Mouse (Mus musculus) liver, adult 2 months (tissue): ENCODE results near the gene Lsg1. TPM values are rescaled to one million over a fixed set of nuclear protein-coding genes. Genes with fewer than 3 reads are reported as not detected.
A peak's percentile ranks its signal among the peaks of the same experiment; 100 is the strongest.

Experiments used
- DNase-seq: peaks from one replicate; pipeline ENCODE4 v3.0.0-alpha.2; 2011; ENCODE audit warnings: low read depth, low spot score; ENCODE audit errors: extremely low read depth
- H3K27ac ChIP-seq: fragments of 200-500 bp; replicated peaks from 2 replicates; pipeline ENCODE4 v1.5.1; 2012; ENCODE audit warnings: low read depth, mild to moderate bottlenecking, control low read depth, inconsistent platforms, low read length; ENCODE audit not compliant: insufficient read depth
- H3K27me3 ChIP-seq: fragments of 200-500 bp; 2 replicates; pipeline ENCODE4 v1.6.1; 2012; ENCODE audit warnings: mild to moderate bottlenecking, moderate library complexity, low read length, inconsistent platforms; ENCODE audit not compliant: control insufficient read depth, insufficient read depth
- H3K36me3 ChIP-seq: fragments of 200-500 bp; 2 replicates; pipeline ENCODE4 v1.6.1; 2012; ENCODE audit warnings: low read length, inconsistent platforms; ENCODE audit not compliant: control insufficient read depth, insufficient read depth
- H3K4me1 ChIP-seq: fragments of 200-500 bp; 2 replicates; pipeline ENCODE4 v1.6.1; 2011; ENCODE audit warnings: low read length; ENCODE audit not compliant: control insufficient read depth, insufficient read depth
- H3K4me3 ChIP-seq: fragments of 200-500 bp; 2 replicates; pipeline ENCODE4 v1.5.1; 2011; ENCODE audit warnings: low read depth, mild to moderate bottlenecking, control low read depth, low read length, moderate library complexity; ENCODE audit not compliant: insufficient read depth
- H3K79me2 ChIP-seq: fragments of 200-500 bp; 2 replicates; pipeline ENCODE4 v1.6.1; 2012; ENCODE audit warnings: inconsistent platforms, mild to moderate bottlenecking, low read length, moderate library complexity; ENCODE audit not compliant: control insufficient read depth, insufficient read depth
- H3K9ac ChIP-seq: fragments of 200-500 bp; 2 replicates; pipeline ENCODE4 v1.6.1; 2012; ENCODE audit warnings: low read depth, mild to moderate bottlenecking, control low read depth, inconsistent platforms, low read length
- CTCF ChIP-seq: fragments of 200-500 bp; IDR thresholded peaks from 2 replicates; pipeline ENCODE4 v1.5.1; 2011; ENCODE audit warnings: low read depth, low read length, control low read depth
- POLR2A ChIP-seq: fragments of 200-500 bp; IDR thresholded peaks from 2 replicates; pipeline ENCODE4 v1.6.1; 2011; ENCODE audit warnings: low read length, control low read depth; ENCODE audit not compliant: insufficient read depth; ENCODE audit errors: extremely low read depth
- WGBS: fragments of 180-500 bp; shearing (Covaris S2); methylation state at CpG from one replicate; pipeline ENCODE4 v1.1.7; 2018; 5-methylcytosine and 5-hydroxymethylcytosine counted together
- polyA plus RNA-seq: library from polyadenylated mRNA; depleted of rRNA; stranded (reverse); fragments of >200 nt; gene quantifications from 2 replicates; pipeline ENCODE4 v1.2.3, GENCODE M21; 2012
- total RNA-seq: library from RNA; depleted of rRNA; stranded (reverse); fragments of >200 nt; gene quantifications from 2 replicates; pipeline ENCODE4 v1.2.3, GENCODE M21; 2014

The Lsg1 gene
- total and polyA plus RNA-seq, 2 experiments = 9.5 to 10.0 TPM

GRCm38 (mm10) chr16:30542826-30543225, 44.6 kb downstream of the Lsg1 start:
- H3K4me1 ChIP-seq = no peaks in the 10 kb centered on the region
- H3K36me3 ChIP-seq = no peaks in the 10 kb centered on the region
- no peak overlapping the region for H3K9ac ChIP-seq
- no peak for DNase-seq
- no peak overlapping the region for H3K27ac ChIP-seq
- no peak overlapping the region for H3K4me3 ChIP-seq
- H3K79me2 ChIP-seq = no peaks in the 10 kb centered on the region
- H3K27me3 ChIP-seq = no peaks in the 10 kb centered on the region
- TF ChIP-seq POLR2A = no peak
- TF ChIP-seq CTCF = no peak
- WGBS = 77% methylated on average over 6 of the region's 6 CpGs

- no peak for DNase-seq
- 88% methylated on average over 20 of the region's 20 CpGs for WGBS
- Histone ChIP-seq H3K27me3 (no peaks in the 10 kb centered on the region), H3K27ac (no peak overlapping the region), H3K4me1 (no peaks in the 10 kb centered on the region), H3K79me2 (no peaks in the 10 kb centered on the region), H3K36me3 (no peaks in the 10 kb centered on the region), H3K4me3 (no peak overlapping the region), H3K9ac (no peak overlapping the region)
- no peak for TF ChIP-seq CTCF
These were observed 47.0 kb downstream of the Lsg1 start for GRCm38 (mm10) chr16:30540107-30541001.

- no peaks in the 10 kb centered on the region for H3K27me3 ChIP-seq
- WGBS = 27% methylated on average over 10 of the region's 10 CpGs
These were observed 48.0 kb downstream of the Lsg1 start for GRCm38 (mm10) chr16:30539433-30539832.

DNA sequence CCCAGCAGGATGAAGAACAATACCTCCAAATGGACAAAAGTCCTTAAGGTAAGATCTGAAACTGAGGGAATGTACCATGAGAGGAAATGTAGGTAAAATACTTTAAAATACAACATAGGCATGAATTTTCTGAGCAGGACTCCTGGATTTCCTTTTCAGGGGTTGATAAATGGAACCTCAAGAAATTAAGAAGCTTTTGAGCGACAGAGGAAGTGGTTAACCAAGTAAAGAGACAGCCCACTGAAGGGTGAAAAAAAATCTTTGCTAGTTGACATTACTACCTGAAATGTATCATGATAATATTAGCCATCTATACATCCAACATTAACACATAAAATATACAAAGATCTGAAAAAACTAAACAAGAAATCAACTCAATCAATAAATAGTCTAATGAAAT, 52.3 kb downstream of the Lsg1 start:
- no peak overlapping the region for H3K27ac ChIP-seq
- TF ChIP-seq CTCF (no peak), POLR2A (no peak)
- no peak overlapping the region for H3K4me3 ChIP-seq
- no peaks in the 10 kb centered on the region for H3K79me2 ChIP-seq
- no peaks in the 10 kb centered on the region for H3K4me1 ChIP-seq
- no peak for DNase-seq
- H3K27me3 ChIP-seq = no peaks in the 10 kb centered on the region
- no peaks in the 10 kb centered on the region for H3K36me3 ChIP-seq
- 80% methylated on average over 1 of the region's 1 CpGs for WGBS
- no peak overlapping the region for H3K9ac ChIP-seq

More at GRCm38 (mm10) chr16:30539433-30539832, 48.0 kb downstream of the Lsg1 start:
- H3K9ac ChIP-seq = no peak overlapping the region
- H3K27ac ChIP-seq = no peak overlapping the region
- H3K4me1 ChIP-seq = no peaks in the 10 kb centered on the region
- TF ChIP-seq CTCF (peak; percentile 82), POLR2A (no peak)
- H3K36me3 ChIP-seq = no peaks in the 10 kb centered on the region
- no peak overlapping the region for H3K4me3 ChIP-seq
- no peak for DNase-seq
- H3K79me2 ChIP-seq = no peaks in the 10 kb centered on the region

- H3K27me3 ChIP-seq = no peaks in the 10 kb centered on the region
- H3K36me3 ChIP-seq = no peaks in the 10 kb centered on the region
- no peaks in the 10 kb centered on the region for H3K79me2 ChIP-seq
- DNase-seq = no peak
- 75% methylated on average over 4 of the region's 4 CpGs for WGBS
- H3K4me1 ChIP-seq = no peaks in the 10 kb centered on the region
- TF ChIP-seq POLR2A (no peak), CTCF (no peak)
- no peak overlapping the region for H3K4me3 ChIP-seq
- no peak overlapping the region for H3K27ac ChIP-seq
- no peak overlapping the region for H3K9ac ChIP-seq
These were observed 53.8 kb downstream of the Lsg1 start for GRCm38 (mm10) chr16:30533592-30533991.

GRCm38 (mm10) chr16:30532929-30533328, 54.5 kb downstream of the Lsg1 start:
- H3K36me3 ChIP-seq = no peaks in the 10 kb centered on the region
- H3K79me2 ChIP-seq = no peaks in the 10 kb centered on the region
- 86% methylated on average over 1 of the region's 1 CpGs for WGBS
- no peak overlapping the region for H3K4me3 ChIP-seq
- H3K27me3 ChIP-seq = no peaks in the 10 kb centered on the region
- H3K27ac ChIP-seq = no peak overlapping the region
- TF ChIP-seq CTCF (no peak), POLR2A (no peak)
- no peaks in the 10 kb centered on the region for H3K4me1 ChIP-seq
- no peak overlapping the region for H3K9ac ChIP-seq
- no peak for DNase-seq
